8 mouse cellular contexts compared by ENCODE assay signal in genomic region chr4:62612601-62613501, GRCm38 (mm10). TPM values are rescaled to one million over a fixed set of nuclear protein-coding genes. Genes with fewer than 3 reads are reported as not detected.
DNase-seq lines count a peak whose midpoint lies in the region; ATAC-seq lines count a peak whose summit lies in the region.

No protein-coding gene starts in this region.

- H3K27ac ChIP-seq in stomach, embryonic 16.5 days (ENCODE audit: low read length), result peak overlapping the region; percentile 83

- no peaks in the 10 kb centered on the region for H3K9me3 ChIP-seq in stomach, embryonic 16.5 days (replicated peaks; ENCODE audit: control insufficient read depth, low read length)

- no peaks in the 10 kb centered on the region for H3K36me3 ChIP-seq in stomach, embryonic 16.5 days (ENCODE audit: control insufficient read depth, insufficient read depth, low read length)

- H3K4me1 ChIP-seq in stomach, embryonic 16.5 days (ENCODE audit: control insufficient read depth, insufficient read depth, low read length), result peaks cover 27% of the 10 kb centered on the region

- WGBS in stomach, embryonic 16.5 days, result 37% methylated on average over 22 of the region's 22 CpGs

- peak; percentile 84 for DNase-seq in adrenal gland, postnatal 10 days
- peak; percentile 84 to 92 for DNase-seq in cerebellum, adult 18-20 months
- peak; percentile 71 to 86 for DNase-seq in frontal cortex, adult 2 months (ENCODE audit: extremely low spot score in 1 of 2, low spot score in 1 of 2)
- DNase-seq in layer of hippocampus, postnatal 25 days (ENCODE audit: extremely low spot score in 1 of 2, low spot score in 1 of 2), result peak; percentile 57 to 59
- DNase-seq in lung, postnatal 36 days, result peak; percentile 82
- DNase-seq in c-Kit-positive CD71-positive TER-119-positive erythroid progenitor cells, embryonic 14.5 days (ENCODE audit: low spot score), result no peak
- DNase-seq in kidney, adult 11 months, result no peak

- no peak overlapping the region for H3K4me3 ChIP-seq in stomach, embryonic 16.5 days (replicated peaks; ENCODE audit: low read length)

- H3K9ac ChIP-seq in stomach, embryonic 16.5 days (ENCODE audit: low read length), result 0 out of 2 replicates have a peak overlapping the region, but pooled peaks have one; percentile 12

- no peaks in the 10 kb centered on the region for H3K27me3 ChIP-seq in stomach, embryonic 16.5 days (ENCODE audit: control insufficient read depth, insufficient read depth, low read length)

- peak; percentile 41; the same call in 1 of the 2 replicates for ATAC-seq in stomach, embryonic 16.5 days (ENCODE audit: insufficient read depth, low FRiP score)

- no peak overlapping the region for H3K4me2 ChIP-seq in stomach, embryonic 16.5 days (ENCODE audit: low read depth, low read length)

RNA-seq across cellular contexts. Expression of gene Rgs3, which starts 53.2 kb away (rescaled TPM):
- 10 to 100 TPM; 37.0 to 58.7 TPM for total RNA-seq in adrenal gland, postnatal 10 days (2021)
- 46.3 and 48.4 TPM in 2 replicates for polyA plus RNA-seq in frontal cortex, adult 2 months (2012; rRNA removed)
- 10 to 100 TPM; 18.9 to 23.6 TPM for total RNA-seq in layer of hippocampus, postnatal 25 days (2021)
- polyA plus RNA-seq in stomach, embryonic 16.5 days (2015; fragmentation: Nextera tagmentation; extraction: Ambion mirVana), result 51.4 and 55.2 TPM in 2 replicates

Comparison
In these comparisons a context has a peak if more than half of its experiments do, and no peak if none do; other contexts are left out.
1. DNase-seq: peak in adrenal gland, postnatal 10 days (single experiment), cerebellum, adult 18-20 months (2 of 2), frontal cortex, adult 2 months (2 of 2), layer of hippocampus, postnatal 25 days (2 of 2) and lung, postnatal 36 days (single experiment); none in c-Kit-positive CD71-positive TER-119-positive erythroid progenitor cells, embryonic 14.5 days (single experiment) and kidney, adult 11 months (single experiment).